Mouse (Mus musculus): ENCODE results near the gene Rnf169. TPM values are rescaled to one million over a fixed set of nuclear protein-coding genes. Genes with fewer than 3 reads are reported as not detected.
"Not testable (repeated sequence)": the region's sequence is repeated elsewhere in the genome, so short reads cannot be mapped to it uniquely, and the experiment has no call there.

Rnf169 gene
- polyA plus RNA-seq, 1 experiment, result 8.7 TPM

DNA sequence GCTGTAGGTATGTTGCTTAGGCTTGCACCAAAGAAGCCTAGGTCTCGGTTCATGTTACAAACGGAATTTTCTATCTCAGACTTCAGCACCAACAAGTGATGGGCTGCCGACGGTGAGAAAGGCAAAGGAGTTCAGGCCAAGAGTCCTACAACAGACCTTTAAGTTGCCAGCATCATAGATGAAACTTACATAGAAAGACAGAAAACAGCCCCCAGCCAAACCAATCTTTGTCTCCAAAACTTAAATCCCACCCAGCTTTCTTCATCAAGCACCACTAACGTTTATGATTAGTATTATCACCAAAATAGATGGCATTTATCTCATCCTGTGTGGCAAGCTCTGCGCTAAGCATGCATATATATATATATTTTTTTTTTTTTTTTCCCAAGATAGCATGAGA lies 1.2 kb downstream of the Rnf169 start:
- 6% methylated on average over 6 of the region's 6 CpGs for WGBS
- no peaks in the 10 kb centered on the region; the same call in 1 of the 2 replicates for H3K4me1 ChIP-seq (ENCODE audit: control insufficient read depth, insufficient read depth, low read length)
- no peak for DNase-seq
- no peak overlapping the region for H3K27ac ChIP-seq (ENCODE audit: insufficient read depth, low read length)
- TF ChIP-seq POLR2A (IDR thresholded peaks at IDR 0.05; ENCODE audit: borderline replicate concordance, insufficient read depth, low read length) (no peak), CTCF (IDR thresholded peaks at IDR 0.05; ENCODE audit: borderline replicate concordance, insufficient read depth, low read depth, low read length) (no peak)
- peak overlapping the region; percentile 88 for H3K4me3 ChIP-seq (replicated peaks; ENCODE audit: insufficient read depth, low read depth, low read length)
- no peaks in the 10 kb centered on the region for H3K27me3 ChIP-seq (ENCODE audit: control insufficient read depth, insufficient read depth, low read length)

DNA sequence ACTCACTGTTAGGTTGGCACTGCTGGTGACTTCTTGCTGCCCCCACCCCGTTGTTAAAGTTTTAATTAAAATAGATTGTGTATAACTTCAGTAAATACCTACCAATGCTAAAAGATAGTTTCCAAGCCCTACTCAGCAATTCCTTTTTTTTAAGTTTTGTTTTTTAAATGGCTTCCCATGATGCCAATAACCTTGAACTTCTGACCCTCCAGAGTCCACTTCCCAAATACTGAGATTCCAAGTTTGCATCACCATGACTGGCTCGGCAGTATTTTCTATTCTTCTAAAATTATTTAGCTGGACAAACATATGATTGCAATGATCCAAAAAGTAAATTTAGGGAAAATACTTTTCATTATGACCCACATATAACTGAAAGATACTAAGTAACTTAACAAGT lies 2.2 kb downstream of the Rnf169 start:
- Histone ChIP-seq H3K4me1 (ENCODE audit: control insufficient read depth, insufficient read depth, low read length) (no peaks in the 10 kb centered on the region; the same call in 1 of the 2 replicates), H3K4me3 (replicated peaks; ENCODE audit: insufficient read depth, low read depth, low read length) (no peak overlapping the region), H3K27ac (ENCODE audit: insufficient read depth, low read length) (no peak overlapping the region), H3K27me3 (ENCODE audit: control insufficient read depth, insufficient read depth, low read length) (no peaks in the 10 kb centered on the region)
- DNase-seq, result no peak
- 76% methylated on average over 2 of the region's 2 CpGs for WGBS
- TF ChIP-seq CTCF (IDR thresholded peaks at IDR 0.05; ENCODE audit: borderline replicate concordance, insufficient read depth, low read depth, low read length) (no peak), POLR2A (IDR thresholded peaks at IDR 0.05; ENCODE audit: borderline replicate concordance, insufficient read depth, low read length) (no peak)

DNA sequence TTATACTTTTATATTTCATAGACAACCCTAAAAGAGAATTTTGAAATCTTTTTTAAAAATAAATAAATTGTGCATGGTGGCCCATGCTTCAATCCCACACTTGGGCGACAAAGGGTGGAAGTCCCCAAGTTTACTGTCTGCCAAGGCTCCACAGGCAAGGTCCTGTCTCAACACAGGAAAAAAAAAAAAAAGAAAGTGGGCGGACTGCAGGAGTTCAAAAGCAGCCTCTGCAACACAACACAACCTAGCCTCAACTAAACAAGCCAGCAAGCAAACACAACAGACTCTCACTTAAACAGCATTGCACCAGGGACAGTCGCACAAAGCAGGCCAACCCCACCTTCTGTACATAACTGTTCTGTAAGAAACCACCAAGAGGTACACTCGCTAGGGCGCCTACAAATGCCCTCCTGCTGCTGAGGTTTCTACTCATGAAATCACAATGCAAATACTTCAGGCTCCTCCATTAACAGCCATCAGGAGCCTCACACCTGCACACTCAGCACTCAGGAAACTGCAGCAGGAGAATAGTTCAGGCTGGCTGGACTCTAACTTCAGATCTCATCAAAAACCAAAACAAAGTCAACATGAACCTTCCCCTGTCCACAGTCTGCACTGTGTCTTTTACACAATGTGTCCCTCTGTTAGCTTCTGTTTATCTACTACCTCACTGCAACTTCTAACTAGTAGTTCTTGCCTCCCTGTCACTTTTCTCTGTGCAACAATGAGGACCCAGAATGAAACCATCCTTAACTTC lies 4.3 kb downstream of the Rnf169 start:
- 77% methylated on average over 5 of the region's 5 CpGs for WGBS
- no peak for DNase-seq
- no peak overlapping the region for H3K4me3 ChIP-seq (replicated peaks; ENCODE audit: insufficient read depth, low read depth, low read length)
- no peak for TF ChIP-seq CTCF (IDR thresholded peaks at IDR 0.05; ENCODE audit: borderline replicate concordance, insufficient read depth, low read depth, low read length)
- TF ChIP-seq POLR2A (IDR thresholded peaks at IDR 0.05; ENCODE audit: borderline replicate concordance, insufficient read depth, low read length), result no peak
- no peaks in the 10 kb centered on the region; the same call in 1 of the 2 replicates for H3K4me1 ChIP-seq (ENCODE audit: control insufficient read depth, insufficient read depth, low read length)
- H3K27ac ChIP-seq (ENCODE audit: insufficient read depth, low read length), result no peak overlapping the region
- H3K27me3 ChIP-seq (ENCODE audit: control insufficient read depth, insufficient read depth, low read length), result no peaks in the 10 kb centered on the region

DNA sequence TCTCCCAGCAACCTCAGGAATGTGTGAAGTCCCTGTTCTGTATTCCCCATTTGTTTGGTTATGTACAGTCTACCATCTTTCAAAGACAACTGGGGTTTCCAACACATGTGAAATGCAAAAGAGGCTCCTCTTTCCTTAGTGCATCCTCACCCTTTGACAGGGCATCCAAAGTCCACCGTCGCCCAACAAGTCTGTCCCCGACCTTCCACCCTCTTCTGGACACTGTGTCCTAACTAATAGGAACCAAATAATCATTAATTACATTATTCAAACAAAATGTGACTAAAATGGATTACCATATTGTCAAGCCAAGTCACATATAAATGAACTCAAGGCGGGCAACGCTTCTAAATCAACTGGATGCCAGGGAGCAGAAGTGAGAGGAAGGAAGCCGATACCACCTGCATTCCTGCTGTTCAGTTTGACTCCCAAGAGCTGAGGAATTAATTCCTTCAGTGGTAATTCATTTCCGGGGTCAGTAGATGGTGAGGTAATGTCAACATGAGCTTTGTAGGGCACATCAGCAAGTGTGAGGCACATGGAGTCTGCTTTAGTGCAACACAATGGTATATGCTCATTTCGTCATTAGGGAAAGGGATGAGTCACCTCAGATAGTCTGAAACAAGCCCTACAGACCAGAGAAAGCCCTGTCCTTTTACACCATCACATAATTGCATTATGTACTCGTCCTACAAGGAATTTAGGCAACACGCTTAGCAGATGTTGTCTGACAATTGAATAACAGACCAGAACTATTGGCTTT lies 5.9 kb downstream of the Rnf169 start:
- H3K27me3 ChIP-seq (ENCODE audit: control insufficient read depth, insufficient read depth, low read length), result no peaks in the 10 kb centered on the region
- WGBS, result 79% methylated on average over 10 of the region's 10 CpGs
- no peak overlapping the region for H3K27ac ChIP-seq (ENCODE audit: insufficient read depth, low read length)
- no peak overlapping the region for H3K4me3 ChIP-seq (replicated peaks; ENCODE audit: insufficient read depth, low read depth, low read length)
- peaks cover 2% of the 10 kb centered on the region; the same call in 1 of the 2 replicates for H3K4me1 ChIP-seq (ENCODE audit: control insufficient read depth, insufficient read depth, low read length)
- TF ChIP-seq CTCF (IDR thresholded peaks at IDR 0.05; ENCODE audit: borderline replicate concordance, insufficient read depth, low read depth, low read length), result no peak
- DNase-seq, result no peak

DNA sequence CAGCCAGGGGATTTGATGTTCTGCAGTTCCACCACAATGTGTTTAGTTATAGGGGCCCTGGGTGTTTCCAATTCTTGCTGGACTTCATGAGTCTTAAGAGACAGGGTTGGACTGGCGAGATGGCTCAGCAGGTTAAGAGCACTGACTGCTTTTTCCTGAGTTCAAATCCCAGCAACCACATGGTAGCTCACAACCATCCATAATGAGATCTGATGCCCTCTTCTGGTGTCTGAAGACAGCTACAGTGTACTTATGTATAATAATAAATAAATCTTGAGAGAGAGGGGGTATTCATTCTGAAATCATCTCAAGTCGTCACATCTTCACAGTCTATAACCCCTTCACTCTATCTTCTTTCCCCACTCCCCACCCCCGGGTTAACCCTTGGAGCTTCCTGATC lies 7.3 kb downstream of the Rnf169 start:
- H3K4me1 ChIP-seq (ENCODE audit: control insufficient read depth, insufficient read depth, low read length); H3K27me3 ChIP-seq (ENCODE audit: control insufficient read depth, insufficient read depth, low read length); H3K27ac ChIP-seq (ENCODE audit: insufficient read depth, low read length); H3K4me3 ChIP-seq (replicated peaks; ENCODE audit: insufficient read depth, low read depth, low read length); DNase-seq: not testable (repeated sequence)
- WGBS, result 86% methylated on average over 3 of the region's 3 CpGs

DNA sequence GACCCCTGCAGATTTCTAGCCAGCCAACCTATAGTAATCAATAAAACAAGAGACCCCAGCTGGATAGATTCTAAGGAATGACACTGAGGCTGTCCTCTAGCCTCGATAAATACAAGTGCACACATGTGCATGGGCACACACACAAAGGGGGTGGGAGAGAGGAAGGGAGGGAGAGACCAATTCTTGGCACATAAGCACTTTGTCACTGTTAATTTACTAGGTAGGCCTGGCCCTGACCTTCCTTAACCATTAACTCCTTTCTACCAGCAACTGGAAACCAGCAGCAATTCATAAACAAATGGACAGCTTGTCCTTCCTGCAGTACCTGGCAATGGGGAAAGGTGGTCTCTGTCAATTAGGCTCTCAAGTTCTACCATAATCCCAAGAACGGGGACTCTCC lies 8.3 kb downstream of the Rnf169 start:
- Histone ChIP-seq H3K27ac (ENCODE audit: insufficient read depth, low read length) (no peak overlapping the region), H3K4me1 (ENCODE audit: control insufficient read depth, insufficient read depth, low read length) (peaks cover 9% of the 10 kb centered on the region; the same call in 1 of the 2 replicates), H3K4me3 (replicated peaks; ENCODE audit: insufficient read depth, low read depth, low read length) (no peak overlapping the region), H3K27me3 (ENCODE audit: control insufficient read depth, insufficient read depth, low read length) (no peaks in the 10 kb centered on the region)
- TF ChIP-seq CTCF (IDR thresholded peaks at IDR 0.05; ENCODE audit: borderline replicate concordance, insufficient read depth, low read depth, low read length) (no peak), POLR2A (IDR thresholded peaks at IDR 0.05; ENCODE audit: borderline replicate concordance, insufficient read depth, low read length) (no peak)
- no peak for DNase-seq
- 62% methylated on average over 2 of the region's 2 CpGs for WGBS

DNA sequence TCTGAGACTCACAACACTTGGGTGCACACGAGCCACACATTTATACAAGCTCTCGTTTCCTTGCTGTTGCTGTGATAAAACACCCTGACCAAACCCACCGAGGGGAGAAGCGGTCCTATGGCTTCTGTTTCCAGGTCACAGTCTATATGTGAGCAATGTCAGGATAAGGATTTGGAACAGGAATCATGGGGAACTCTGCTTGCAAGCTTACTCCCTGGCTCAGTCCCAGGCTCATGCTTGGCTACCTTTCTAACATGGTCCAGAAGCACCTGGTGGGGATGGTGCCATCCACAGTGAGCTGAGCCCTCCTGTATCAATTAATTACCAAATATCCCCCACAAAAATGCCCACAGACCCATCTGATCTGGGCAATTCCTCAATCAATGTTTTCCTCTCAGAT lies 11.1 kb downstream of the Rnf169 start:
- Histone ChIP-seq H3K27ac (ENCODE audit: insufficient read depth, low read length) (no peak overlapping the region), H3K4me1 (ENCODE audit: control insufficient read depth, insufficient read depth, low read length) (peaks cover 28% of the 10 kb centered on the region), H3K4me3 (replicated peaks; ENCODE audit: insufficient read depth, low read depth, low read length) (no peak overlapping the region), H3K27me3 (ENCODE audit: control insufficient read depth, insufficient read depth, low read length) (no peaks in the 10 kb centered on the region)
- peak; percentile 46 to 50 for DNase-seq
- 38% methylated on average over 4 of the region's 4 CpGs for WGBS
- TF ChIP-seq POLR2A (IDR thresholded peaks at IDR 0.05; ENCODE audit: borderline replicate concordance, insufficient read depth, low read length), result no peak
- TF ChIP-seq CTCF (IDR thresholded peaks at IDR 0.05; ENCODE audit: borderline replicate concordance, insufficient read depth, low read depth, low read length), result no peak
